Mouse (Mus musculus): Measurements from ENCODE around the gene Mterf2. TPM values are rescaled to one million over a fixed set of nuclear protein-coding genes. Genes with fewer than 3 reads are reported as not detected.

Mterf2 gene
- polyA plus RNA-seq, 1 experiment, result 3.5 TPM

- TF ChIP-seq POLR2A (IDR thresholded peaks at IDR 0.05; ENCODE audit: borderline replicate concordance, extremely low read depth, low read depth, low read length) (no peak), CTCF (IDR thresholded peaks at IDR 0.05; ENCODE audit: insufficient read depth, low read length) (no peak)
- H3K4me1 ChIP-seq (ENCODE audit: control insufficient read depth, insufficient read depth, low read length), result no peaks in the 10 kb centered on the region
- 54% methylated on average over 4 of the region's 4 CpGs for WGBS
- no peak for DNase-seq
- H3K4me3 ChIP-seq (replicated peaks; ENCODE audit: extremely low read depth, low read depth, low read length), result no peak overlapping the region
Measured at GRCm38 (mm10) chr10:85071605-85072152, 56.1 kb downstream of the Mterf2 start.

Other genes starting within 250 kb of the Mterf2 start
- gene Ric8b, start 210.4 kb downstream of the Mterf2 start, polyA plus RNA-seq (2012; rRNA removed), result 8.5 and 12.9 TPM in 2 replicates
- 0.14 and 0.22 TPM in 2 replicates for gene Fhl4, start 25.5 kb downstream of the Mterf2 start, polyA plus RNA-seq (2012; rRNA removed)
- gene Tmem263, start 25.4 kb downstream of the Mterf2 start, polyA plus RNA-seq (2012; rRNA removed), result 3.6 and 5.9 TPM in 2 replicates
- 4.6 and 6.0 TPM in 2 replicates for gene Cry1, start 57.0 kb upstream of the Mterf2 start, polyA plus RNA-seq (2012; rRNA removed)